Mouse (Mus musculus) liver, postnatal 0 days (tissue): ENCODE measurements around the gene Prop1. TPM values are rescaled to one million over a fixed set of nuclear protein-coding genes. Genes with fewer than 3 reads are reported as not detected.

ENCODE experiments used
- ATAC-seq: fragments of 200-750 bp; cut with Nextera tagmentation; 2 replicates; pipeline ENCODE4 v1.8.0; 2017; ENCODE audit warnings: mild to moderate bottlenecking, moderate library complexity
- DNase-seq: peaks from one replicate; pipeline ENCODE4 v3.0.0-alpha.2; 2016
- H3K27ac ChIP-seq: fragments of 300-500 bp; sonication (generic); 2 replicates; pipeline ENCODE4 v1.5.1; 2014; ENCODE audit warnings: antibody characterized with exemption, moderate library complexity, mild to moderate bottlenecking, low read depth
- H3K27me3 ChIP-seq: fragments of 300-500 bp; sonication (generic); 2 replicates; pipeline ENCODE4 v1.6.1; 2014; ENCODE audit warnings: low read length, control low read depth, mixed read lengths; ENCODE audit not compliant: insufficient read depth
- H3K36me3 ChIP-seq: fragments of 300-500 bp; sonication (generic); replicated peaks from 2 replicates; pipeline ENCODE4 v1.6.1; 2014; ENCODE audit warnings: mild to moderate bottlenecking, control low read depth, low read length, moderate library complexity, mixed read lengths; ENCODE audit not compliant: insufficient read depth
- H3K4me1 ChIP-seq: fragments of 300-500 bp; sonication (generic); 2 replicates; pipeline ENCODE4 v1.6.1; 2014; ENCODE audit warnings: antibody characterized with exemption, mild to moderate bottlenecking, control low read depth; ENCODE audit not compliant: insufficient read depth
- H3K4me2 ChIP-seq: fragments of 300-500 bp; sonication (generic); 2 replicates; pipeline ENCODE4 v1.6.1; 2014; ENCODE audit warnings: low read depth, mild to moderate bottlenecking, low read length, moderate library complexity, mixed read lengths
- H3K4me3 ChIP-seq: fragments of 300-500 bp; sonication (generic); 2 replicates; pipeline ENCODE4 v1.5.1; 2014; ENCODE audit warnings: low read depth, low read length
- H3K9ac ChIP-seq: fragments of 300-500 bp; sonication (generic); replicated peaks from 2 replicates; pipeline ENCODE4 v1.6.1; 2014; ENCODE audit warnings: mild to moderate bottlenecking, moderate library complexity
- H3K9me3 ChIP-seq: fragments of 300-500 bp; sonication (generic); 2 replicates; pipeline ENCODE4 v1.6.1; 2016; ENCODE audit warnings: mild to moderate bottlenecking, control low read depth, low read length, mixed read lengths
- CTCF ChIP-seq: sonication (generic); IDR thresholded peaks from 2 replicates; pipeline ENCODE4 v1.5.1; 2016; ENCODE audit warnings: antibody characterized with exemption, low read depth
- EP300 ChIP-seq: IDR thresholded peaks from 2 replicates; pipeline ENCODE4 v1.6.1; 2016; ENCODE audit warnings: antibody characterized with exemption, low read depth, mild to moderate bottlenecking
- WGBS: fragments of 180-500 bp; shearing (Covaris S2); extraction: QIAGEN DNeasy Blood & Tissue Kit; methylation state at CpG from one replicate; pipeline ENCODE4 v1.1.7; 2014; ENCODE audit not compliant: insufficient replicate concordance; 5-methylcytosine and 5-hydroxymethylcytosine counted together
- polyA plus RNA-seq: library from polyadenylated mRNA; unstranded; fragments of >200 nt; fragmentation: Nextera tagmentation; extraction: Ambion mirVana; gene quantifications from 2 replicates; pipeline ENCODE4 v1.2.1, GENCODE M21; 2015

Prop1 gene
- polyA plus RNA-seq, 1 experiment from 2014 or later: not detected

DNA sequence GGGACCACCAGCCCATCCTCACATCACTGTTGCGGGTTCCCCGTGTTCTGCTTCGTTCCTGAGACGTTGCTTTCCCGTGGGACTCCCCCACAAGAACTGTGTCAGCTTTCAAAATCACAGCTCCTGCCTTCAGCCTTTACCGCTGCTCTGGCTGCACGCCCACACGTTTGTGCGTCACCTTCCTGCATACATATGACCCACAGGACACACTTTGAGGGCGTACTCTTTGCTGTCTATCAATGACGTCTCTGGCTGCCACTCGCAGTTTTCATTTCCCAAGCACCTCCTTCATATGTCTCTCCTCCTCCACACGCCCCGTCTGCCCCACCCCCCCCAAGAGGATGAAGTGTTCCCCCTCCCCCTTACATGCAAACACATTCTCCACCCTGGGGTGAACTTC, 1.3 kb downstream of the Prop1 start:
- Histone ChIP-seq H3K4me3 (no peak overlapping the region), H3K9me3 (no peaks in the 10 kb centered on the region), H3K9ac (no peak overlapping the region), H3K27me3 (no peaks in the 10 kb centered on the region), H3K4me2 (no peak overlapping the region), H3K36me3 (no peaks in the 10 kb centered on the region), H3K4me1 (no peaks in the 10 kb centered on the region), H3K27ac (no peak overlapping the region)
- peak; percentile 42 for DNase-seq
- no peak for TF ChIP-seq EP300
- TF ChIP-seq CTCF: no peak
- WGBS: 57% methylated on average over 14 of the region's 14 CpGs
- peak; percentile 66 for ATAC-seq

GRCm38 (mm10) chr11:50943506-50943905, 10.1 kb downstream of the Prop1 start, which contains the start of gene 4933414I15Rik:
4933414I15Rik (minus strand) TSS chr11:50943765.
- DNase-seq: no peak
- Histone ChIP-seq H3K9me3 (no peaks in the 10 kb centered on the region), H3K27ac (no peak within 1 kb of the TSS), H3K9ac (no peak within 1 kb of the TSS), H3K36me3 (no peaks in the 10 kb centered on the region), H3K4me3 (no peak within 1 kb of the TSS), H3K4me1 (no peaks in the 10 kb centered on the region), H3K27me3 (no peaks in the 10 kb centered on the region), H3K4me2 (no peak within 1 kb of the TSS)
- TF ChIP-seq CTCF: no peak
- TF ChIP-seq EP300: no peak
- no peak for ATAC-seq
- WGBS: 79% methylated on average over 14 of the region's 14 CpGs

DNA sequence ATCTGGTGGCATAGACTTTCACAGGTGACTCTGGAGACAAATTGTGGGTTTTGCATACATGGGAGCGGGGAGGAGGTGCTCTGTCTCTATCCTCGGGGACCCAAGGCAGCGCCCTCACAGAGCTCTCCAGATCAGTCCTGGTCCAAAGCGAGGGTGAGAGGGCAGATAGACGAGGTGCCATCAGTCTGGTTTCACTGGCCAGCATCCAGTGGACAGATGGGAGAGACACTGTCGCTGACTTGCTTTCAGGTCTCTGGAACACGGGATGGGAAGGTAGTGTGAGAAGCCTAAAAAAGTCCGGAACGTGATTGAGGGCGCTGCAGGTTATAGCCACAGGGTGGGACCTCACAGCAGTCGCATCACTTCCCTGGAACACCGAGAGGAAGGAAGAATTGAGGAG, 11.2 kb downstream of the Prop1 start:
- Histone ChIP-seq H3K4me1 (no peaks in the 10 kb centered on the region), H3K27me3 (no peaks in the 10 kb centered on the region), H3K36me3 (no peaks in the 10 kb centered on the region), H3K9me3 (no peaks in the 10 kb centered on the region), H3K27ac (no peak overlapping the region), H3K4me2 (no peak overlapping the region), H3K9ac (no peak overlapping the region), H3K4me3 (no peak overlapping the region)
- TF ChIP-seq EP300 (no peak), CTCF (no peak)
- 56% methylated on average over 12 of the region's 12 CpGs for WGBS
- ATAC-seq (no peak), DNase-seq (no peak)

DNA sequence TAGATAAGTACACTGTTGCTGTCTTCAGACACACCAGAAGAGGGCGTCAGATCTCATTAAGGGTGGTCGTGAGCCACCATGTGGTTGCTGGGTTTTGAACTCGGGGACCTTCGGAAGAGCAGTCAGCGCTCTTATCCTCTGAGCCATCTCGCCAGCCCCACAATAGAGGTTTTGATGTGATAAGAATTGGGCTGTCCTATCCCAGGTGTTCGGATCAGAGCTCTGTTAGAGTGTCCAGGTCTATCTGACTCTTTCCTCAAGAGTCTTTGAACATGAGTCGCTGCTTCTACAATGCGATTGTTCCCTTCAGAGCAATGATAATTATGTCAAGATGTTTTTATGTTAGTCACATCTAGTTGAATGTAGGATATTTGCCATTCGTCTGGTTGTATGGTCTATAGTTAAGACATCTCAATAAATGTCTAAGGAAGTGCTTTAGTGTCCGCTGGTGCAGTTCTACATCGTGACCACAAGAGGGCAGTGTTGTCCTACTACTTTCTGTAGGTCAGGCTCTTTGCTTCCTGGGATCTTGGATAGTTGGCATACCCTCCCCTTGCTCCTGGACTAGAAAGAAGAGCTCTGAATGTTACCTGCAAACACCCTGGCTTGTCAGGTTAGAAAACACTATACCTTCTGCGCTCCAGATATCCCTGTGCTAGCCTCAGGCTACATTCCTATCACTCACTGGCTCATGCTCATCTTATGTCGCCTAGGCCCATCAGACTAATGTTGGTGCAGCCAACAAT, 13.8 kb downstream of the Prop1 start:
- whole genome bisulfite sequencing: 33% methylated on average over 14 of the region's 14 CpGs

DNA sequence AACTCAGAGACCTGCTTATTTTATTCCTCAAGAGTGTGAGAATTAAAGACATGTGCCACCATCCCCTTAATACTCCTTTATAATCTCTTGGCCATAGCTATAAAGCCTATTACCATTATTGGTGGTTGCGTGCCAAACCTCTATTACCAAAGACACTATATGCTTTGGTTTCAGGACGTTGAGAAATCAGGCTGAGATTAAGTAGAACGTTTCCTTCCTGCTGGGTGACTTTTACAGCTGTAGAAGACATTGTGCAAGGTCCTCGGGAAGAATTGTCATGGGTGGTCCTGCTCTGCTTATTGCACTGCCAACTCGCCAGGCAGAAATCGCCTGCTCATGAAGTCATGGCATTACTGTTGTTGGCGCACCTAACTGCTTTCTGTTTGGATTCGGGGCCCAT, 15.1 kb downstream of the Prop1 start:
- no peak overlapping the region for H3K4me2 ChIP-seq
- no peaks in the 10 kb centered on the region for H3K4me1 ChIP-seq
- no peaks in the 10 kb centered on the region for H3K27me3 ChIP-seq
- ATAC-seq: no peak
- H3K4me3 ChIP-seq: no peak overlapping the region
- no peak overlapping the region for H3K27ac ChIP-seq
- H3K36me3 ChIP-seq: no peaks in the 10 kb centered on the region
- no peak overlapping the region for H3K9ac ChIP-seq
- no peaks in the 10 kb centered on the region for H3K9me3 ChIP-seq
- no peak for DNase-seq
- no peak for TF ChIP-seq CTCF
- TF ChIP-seq EP300: no peak
- WGBS: 62% methylated on average over 8 of the region's 8 CpGs

More for the DNA sequence above, 13.8 kb downstream of the Prop1 start:
- H3K4me2 ChIP-seq: no peak overlapping the region
- ATAC-seq (no peak), DNase-seq (peak; percentile 23)
- H3K36me3 ChIP-seq: no peaks in the 10 kb centered on the region
- TF ChIP-seq CTCF (peak; percentile 94), EP300 (no peak)
- H3K9me3 ChIP-seq: no peaks in the 10 kb centered on the region
- no peak overlapping the region for H3K27ac ChIP-seq
- H3K4me3 ChIP-seq: no peak overlapping the region
- no peaks in the 10 kb centered on the region for H3K4me1 ChIP-seq
- no peaks in the 10 kb centered on the region for H3K27me3 ChIP-seq
- no peak overlapping the region for H3K9ac ChIP-seq

DNA sequence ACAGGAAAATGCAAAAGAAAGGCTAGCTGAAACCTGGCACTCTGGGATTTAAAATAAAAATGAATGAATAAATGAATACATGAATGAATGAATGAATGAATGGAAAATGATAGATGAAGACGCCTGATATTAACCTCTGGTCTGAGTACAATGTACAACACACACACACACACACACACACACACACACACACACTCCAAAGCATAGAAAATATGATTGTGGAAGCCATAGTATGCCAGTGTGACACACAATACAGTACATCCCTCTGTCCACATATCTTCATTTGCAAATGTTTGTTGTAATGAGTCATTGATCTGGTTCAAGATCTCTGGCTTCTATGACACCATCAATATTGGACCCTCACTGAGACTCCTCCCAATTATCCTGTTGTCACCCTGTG, 21.5 kb downstream of the Prop1 start:
- Histone ChIP-seq H3K4me1 (0 out of 2 replicates have a peak, but pooled peaks cover 4% of the 10 kb centered on the region), H3K9me3 (no peaks in the 10 kb centered on the region), H3K9ac (no peak overlapping the region), H3K4me3 (0 out of 2 replicates have a peak overlapping the region, but pooled peaks have one; percentile 63), H3K36me3 (no peaks in the 10 kb centered on the region), H3K4me2 (no peak overlapping the region; the same call in 1 of the 2 replicates), H3K27ac (no peak overlapping the region), H3K27me3 (no peaks in the 10 kb centered on the region)
- 68% methylated on average over 1 of the region's 1 CpGs for WGBS
- DNase-seq (no peak), ATAC-seq (no peak)
- TF ChIP-seq CTCF: no peak
- no peak for TF ChIP-seq EP300
